Mouse (Mus musculus) adrenal gland, adult 2 months (tissue): ENCODE results near the gene Farp1. TPM values are rescaled to one million over a fixed set of nuclear protein-coding genes. Genes with fewer than 3 reads are reported as not detected.

Source experiments
- DNase-seq: peaks from one replicate; pipeline ENCODE4 v3.0.0; 2021
- polyA plus RNA-seq: library from polyadenylated mRNA; depleted of rRNA; stranded (reverse); fragments of >200 nt; gene quantifications from 2 replicates; pipeline ENCODE4 v1.2.3, GENCODE M21; 2012
- total RNA-seq, 2 experiments: library from RNA; stranded (reverse); gene quantifications; 2 replicates each; pipeline ENCODE4 v1.2.3; 2021

Gene Farp1
- total and polyA plus RNA-seq, 3 experiments = 10.9 to 24.0 (median 18.0) TPM

DNA sequence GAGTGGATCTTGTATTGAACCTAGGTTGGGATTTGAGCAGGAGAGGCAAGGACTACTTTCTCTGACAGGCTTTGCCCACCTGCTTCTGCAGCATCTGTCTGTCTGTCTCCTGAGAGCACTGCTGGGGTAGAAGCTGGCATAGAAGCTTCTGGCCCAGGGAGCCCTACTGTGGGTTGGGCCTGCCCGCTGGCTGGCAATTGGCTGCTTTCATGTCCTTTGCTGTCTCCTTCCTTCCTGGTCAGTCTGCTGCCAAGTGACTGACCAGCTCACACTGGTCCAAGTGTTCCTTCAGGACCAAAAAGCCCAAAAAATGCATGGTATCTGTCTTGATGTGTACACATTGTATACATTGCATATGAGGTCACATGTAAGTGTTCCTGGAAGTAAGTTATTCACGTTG, 228.9 kb downstream of the Farp1 start:
- no peak for DNase-seq

DNA sequence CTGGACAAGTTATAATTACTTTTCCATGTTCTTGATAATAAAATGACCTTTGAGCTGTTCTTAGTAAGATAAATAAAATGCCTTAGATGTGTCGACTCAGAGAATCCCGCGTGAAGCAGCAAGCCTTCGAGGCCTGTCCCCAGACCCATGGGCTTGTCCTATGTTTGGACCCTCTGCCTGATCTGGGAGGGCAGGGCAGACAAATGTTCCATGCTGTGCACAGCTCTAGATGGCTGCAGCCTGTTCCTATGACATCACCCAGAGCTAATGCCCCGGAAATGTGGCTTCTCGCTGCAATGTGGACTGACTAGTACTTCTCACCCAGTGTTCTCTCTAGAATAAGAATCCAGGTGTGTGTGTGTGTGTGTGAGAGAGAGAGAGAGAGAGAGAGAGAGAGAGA, 229.5 kb downstream of the Farp1 start:
- no peak for DNase-seq

DNA sequence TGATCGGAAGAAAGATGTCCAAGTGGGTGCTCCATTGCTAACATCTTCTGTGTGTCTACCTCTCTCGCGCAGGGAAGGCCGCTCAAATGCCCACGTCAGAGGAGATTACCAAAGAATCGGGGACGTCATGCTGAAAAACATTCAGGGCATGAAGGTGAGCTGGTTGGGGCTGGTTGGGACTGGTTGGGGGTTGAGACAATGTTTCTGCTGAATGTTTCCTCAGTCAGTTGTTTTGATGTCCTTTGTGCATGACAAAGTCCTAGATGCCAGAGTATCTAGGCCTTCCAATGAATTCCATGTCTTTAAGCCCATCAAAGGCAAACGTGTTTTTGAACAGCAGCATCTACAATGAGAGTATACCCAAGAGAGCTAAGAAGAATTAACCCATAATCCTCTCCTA, 232.8 kb downstream of the Farp1 start:
- DNase-seq = no peak

DNA sequence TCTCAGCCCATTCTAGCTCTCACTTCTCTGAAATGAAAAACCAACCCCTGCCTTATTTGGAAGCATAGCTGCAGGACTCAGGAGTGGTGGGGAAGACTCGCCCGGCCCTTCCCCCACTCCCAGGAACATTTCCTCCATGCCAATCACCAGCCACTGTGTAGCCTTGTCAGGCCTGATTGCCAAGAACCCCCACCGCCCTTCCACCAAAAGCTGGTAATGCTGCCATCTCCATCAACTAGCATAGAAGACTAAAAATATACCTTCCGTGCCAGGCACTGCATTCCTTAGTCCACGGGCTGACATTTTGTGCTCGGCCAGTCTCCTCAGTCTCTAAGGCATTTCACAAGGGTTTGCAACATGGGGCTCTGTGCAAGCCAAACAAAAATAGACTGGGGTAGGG, 235.5 kb downstream of the Farp1 start:
- DNase-seq = no peak

DNA sequence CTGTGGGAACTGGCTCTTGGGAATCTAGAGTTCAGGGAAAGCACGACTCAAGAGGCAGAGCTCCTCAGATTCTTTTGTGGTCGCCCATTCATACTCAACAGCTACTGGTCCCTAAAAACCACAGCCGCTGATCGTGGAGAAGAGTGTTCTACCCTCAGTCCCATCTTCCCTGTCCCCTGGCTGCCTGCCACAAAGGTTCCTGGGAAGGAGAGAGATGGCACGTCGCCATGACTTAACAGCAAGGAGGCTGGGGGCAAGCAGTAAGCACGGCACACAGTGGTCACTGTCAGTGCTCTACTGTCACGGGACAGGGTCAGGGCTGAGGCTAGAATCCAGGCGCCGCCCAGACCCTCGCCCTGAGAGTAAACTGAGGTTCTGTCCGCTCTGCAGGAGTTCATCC, 240.0 kb downstream of the Farp1 start:
- DNase-seq = no peak

DNA sequence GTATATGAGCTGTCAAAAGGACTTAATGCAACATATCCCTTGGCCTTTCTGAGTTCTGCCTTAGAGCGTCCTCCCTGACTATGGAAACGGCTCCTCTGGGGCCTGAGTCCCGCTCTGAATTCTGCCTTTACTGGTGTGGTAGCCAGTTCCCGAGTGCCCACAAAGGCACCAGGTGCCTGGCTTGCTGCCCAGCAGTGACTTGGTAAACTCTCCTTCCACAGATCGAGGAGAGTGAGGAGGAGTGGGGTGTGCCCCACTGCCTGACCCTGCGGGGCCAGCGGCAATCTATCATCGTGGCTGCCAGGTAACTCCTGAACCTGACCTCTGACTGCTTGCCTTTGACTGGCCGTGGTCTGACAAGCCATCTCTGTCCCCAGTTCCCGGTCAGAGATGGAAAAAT, 241.0 kb downstream of the Farp1 start:
- no peak for DNase-seq

DNA sequence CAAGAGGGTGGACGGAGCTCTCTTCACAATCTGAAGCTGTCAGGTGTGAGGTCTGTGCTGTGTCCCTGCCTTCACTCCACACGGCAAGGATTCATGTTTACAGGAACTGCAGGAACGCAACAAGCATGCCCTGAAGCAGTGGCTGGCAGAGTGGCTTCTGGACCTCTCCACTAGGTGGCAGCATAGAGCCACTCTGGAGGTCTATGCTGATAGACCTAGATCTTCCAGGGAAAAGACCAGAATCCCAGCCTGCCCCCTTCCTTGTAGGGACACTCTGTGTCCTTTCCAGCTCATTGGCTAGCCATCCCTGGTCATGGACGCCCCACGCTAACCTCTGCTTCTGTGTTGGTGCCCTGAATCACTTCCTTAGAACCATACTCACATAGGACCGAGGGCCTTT, 244.1 kb downstream of the Farp1 start:
- DNase-seq = peak; percentile 86

DNA sequence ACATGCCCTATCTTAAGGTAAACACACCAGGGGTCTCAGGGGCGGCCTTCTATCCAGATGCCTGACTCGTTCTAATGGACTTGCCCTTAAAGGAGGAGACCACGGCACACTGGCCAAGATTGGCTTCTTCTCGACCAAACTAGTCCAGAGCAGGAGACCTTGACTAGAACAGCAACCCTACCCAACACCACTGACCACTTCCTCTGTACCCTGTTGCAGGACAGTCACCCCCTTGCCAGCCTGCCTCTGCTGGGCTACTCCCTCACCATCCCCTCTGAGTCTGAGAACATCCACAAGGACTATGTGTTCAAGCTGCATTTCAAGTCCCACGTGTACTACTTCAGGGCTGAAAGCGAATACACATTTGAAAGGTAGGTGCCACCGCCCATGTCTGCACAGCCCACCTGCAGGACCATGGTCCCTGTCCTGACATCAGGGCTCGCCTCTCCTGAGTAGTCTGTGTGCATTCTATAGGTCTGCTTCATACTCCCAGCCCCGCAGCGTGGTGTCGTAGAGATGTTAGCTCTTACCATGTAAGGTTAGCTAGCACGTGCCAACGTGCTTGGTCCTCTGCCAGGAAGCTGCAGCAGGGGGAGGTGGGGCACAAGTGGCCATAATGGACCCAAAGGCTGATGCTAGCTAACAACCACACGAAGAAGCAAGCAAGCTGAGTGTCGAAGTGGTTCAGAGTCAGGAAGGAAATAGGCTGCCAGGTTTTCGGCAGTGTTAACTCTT, 245.8 kb downstream of the Farp1 start:
- peak; percentile 57 for DNase-seq

DNA sequence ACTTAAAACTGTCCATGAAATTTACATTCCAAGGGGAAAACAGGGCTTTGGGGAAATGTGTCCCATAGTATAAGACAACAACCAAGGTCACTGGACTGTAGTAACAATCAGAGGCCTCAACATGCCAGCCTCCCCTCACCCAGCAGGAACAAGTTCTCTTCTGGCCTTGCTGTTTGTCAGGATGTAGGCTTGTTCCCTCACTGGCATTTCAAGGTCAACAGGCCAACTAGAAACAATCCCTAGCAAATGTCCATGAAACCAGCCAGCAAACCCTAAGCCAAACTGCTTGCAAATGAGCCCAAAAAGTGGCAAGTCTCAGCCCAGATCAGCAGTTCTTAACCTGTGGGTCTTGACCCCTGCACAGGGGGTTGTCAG, 246.3 kb downstream of the Farp1 start:
- DNase-seq = peak; percentile 57

DNA sequence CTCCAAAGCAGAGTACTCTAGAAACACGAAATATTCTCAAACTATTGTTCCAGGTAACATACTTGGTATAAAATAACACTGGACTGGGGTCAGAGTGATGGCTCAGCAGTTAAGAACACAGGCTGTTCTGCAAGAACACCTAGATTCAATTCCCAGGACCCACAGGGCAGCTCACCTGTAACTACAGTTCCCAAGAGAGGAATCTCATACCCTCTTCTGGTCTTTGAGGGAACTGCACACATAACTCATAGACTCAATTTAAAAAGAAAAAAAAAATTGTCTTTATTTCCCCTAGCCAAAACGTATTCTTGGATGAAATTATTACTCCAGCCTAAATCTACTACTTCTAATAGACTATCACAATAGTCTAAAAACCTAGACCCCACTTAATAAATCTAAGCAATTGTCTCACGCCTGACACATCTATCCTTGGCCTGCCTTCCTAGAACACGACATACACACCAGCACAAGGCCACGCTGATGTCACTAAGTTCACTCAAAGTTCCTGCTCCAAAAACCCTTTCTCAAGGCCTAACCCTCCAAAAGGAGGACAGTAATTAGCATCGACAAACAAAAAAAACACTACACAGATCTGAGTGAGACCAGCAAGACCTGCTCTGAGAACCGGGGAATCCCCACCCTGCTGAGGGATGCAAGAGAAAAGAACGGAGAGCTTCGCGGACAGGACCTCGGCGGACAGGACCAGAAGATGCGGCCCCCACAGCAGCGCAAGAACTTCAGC, 250.6 kb downstream of the Farp1 start:
- DNase-seq = peak; percentile 71

DNA sequence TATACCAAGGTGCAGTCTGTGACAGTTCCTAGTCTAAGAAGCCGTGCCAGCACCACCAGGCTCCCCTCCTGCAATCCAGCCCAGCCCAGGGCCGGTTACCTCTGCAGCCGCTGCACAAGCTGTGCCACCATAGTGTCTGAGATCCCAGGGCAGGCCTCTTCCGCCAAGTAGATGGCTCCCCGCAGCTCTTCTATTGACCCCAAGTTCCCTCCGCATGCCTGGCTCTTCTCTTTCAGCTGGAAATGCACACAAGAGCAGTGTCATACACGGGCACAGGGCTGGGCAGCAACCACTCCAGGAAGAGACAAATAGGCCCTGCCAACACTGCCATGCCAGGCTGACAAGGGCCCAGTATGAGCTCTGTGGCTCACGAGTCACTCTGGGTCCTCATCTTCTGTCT, 256.9 kb downstream of the Farp1 start:
- no peak for DNase-seq

DNA sequence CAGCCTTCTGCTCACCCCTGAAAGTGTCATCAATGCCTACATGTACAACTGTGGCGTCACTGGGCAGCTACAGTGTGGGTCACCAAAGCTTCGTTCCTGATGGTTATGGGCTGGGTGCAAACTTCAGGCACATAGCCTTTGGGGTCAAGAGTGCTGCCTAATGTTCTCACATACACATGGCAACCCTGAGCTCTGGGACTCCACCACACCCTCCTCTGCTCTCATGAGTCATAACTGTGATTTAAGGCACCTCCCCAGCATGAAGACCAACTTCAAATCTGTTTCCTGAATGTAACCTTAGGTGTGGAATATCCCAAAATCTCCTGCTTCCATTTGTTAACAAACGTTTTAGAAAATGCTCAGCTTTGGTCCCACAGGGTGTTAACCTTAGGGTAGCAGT, 257.4 kb downstream of the Farp1 start:
- DNase-seq = no peak

DNA sequence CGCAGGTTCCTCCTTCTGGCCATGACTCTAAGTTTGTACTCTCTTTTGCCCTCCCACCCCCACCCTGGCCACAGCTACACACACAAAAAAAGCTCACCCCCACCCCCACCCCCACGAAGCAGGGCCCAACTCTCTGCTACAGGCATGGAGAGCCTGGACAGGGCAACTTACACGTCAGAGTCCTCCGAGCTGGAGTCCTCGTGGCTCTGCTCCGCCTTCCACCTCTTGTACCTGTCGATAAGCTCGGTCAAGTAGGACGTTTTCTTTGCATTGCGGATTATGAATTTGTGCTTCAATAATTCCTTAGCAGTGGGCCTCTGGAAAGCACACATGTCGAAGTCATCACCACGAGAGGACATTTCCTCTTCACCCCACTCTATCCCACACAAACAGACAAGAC, 259.5 kb downstream of the Farp1 start:
- DNase-seq = no peak

DNA sequence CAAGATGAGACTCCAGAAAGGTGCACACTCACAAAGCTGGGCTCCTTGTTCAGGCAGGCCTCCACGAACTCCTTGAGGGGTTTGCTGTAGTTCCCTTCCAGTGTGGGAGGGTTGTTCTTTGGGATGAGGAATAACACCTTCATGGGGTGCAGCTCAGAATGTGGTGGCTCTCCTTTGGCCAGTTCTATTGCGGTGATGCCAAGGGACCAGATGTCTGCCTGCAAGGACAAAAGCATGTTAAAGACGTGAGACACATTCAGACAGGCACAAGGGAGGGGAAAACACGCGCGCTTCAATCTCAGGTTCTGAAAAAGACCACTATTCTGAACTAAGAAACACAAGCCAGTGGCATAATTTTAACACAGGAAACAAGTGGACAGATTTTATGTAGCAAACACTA, 262.1 kb downstream of the Farp1 start:
- DNase-seq = no peak

DNA sequence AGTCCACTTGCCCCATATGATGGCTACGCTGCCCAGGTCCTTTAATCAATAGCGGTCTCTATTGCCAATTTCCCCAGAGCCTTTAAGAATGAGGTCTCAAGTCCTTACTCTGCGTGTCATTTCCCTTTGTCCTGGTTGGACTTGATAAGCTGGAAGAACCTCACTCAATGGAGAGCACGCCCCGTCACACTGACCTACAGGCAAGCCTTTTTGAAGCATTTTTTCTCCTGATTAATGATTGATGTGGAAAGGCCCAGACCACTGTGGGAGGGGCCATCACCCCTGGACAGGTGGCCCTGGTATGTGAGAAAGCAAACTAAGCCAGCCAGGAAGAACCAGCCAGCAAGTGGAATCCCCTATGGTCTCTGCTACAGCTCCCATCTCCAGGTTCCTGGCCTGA, 263.5 kb downstream of the Farp1 start:
- no peak for DNase-seq

DNA sequence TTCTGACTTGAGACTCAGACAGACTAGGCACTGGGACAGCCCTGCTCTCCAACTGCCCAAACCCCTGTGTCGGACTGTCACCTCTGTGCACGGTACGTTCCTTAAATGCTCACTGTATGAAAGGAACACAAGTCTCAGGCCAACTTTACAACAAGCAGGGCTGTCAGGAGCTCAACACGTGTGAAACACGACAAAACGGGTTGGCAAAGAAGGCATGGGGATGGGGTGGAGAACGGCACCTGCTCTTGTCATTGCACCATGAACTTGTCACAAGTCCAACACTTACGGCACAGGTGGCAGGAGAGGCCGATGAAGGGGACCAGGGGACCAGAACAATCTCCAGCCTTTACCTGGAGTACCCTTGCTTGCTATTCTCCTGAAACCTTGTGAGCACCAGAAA, 264.1 kb downstream of the Farp1 start:
- no peak for DNase-seq

DNA sequence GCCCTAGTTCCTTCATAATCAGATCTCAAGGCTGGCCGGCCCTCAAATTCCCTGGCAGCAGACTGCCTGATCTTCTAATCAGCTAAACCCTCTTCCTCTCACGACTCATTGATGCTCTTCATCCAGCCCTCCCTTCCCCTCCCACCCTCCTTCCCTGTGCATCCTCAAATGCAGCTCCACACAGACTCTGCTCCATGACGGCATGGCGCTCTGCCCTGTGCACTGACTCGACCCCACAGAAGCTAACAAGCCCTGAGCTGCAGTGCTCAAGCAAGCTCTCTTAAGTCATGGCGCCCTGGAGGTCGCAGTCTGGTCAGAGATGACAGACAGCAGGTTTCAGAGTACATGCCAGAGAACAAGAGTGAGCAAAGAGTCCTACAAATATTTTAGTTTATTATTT, 269.5 kb downstream of the Farp1 start:
- DNase-seq = no peak

DNA sequence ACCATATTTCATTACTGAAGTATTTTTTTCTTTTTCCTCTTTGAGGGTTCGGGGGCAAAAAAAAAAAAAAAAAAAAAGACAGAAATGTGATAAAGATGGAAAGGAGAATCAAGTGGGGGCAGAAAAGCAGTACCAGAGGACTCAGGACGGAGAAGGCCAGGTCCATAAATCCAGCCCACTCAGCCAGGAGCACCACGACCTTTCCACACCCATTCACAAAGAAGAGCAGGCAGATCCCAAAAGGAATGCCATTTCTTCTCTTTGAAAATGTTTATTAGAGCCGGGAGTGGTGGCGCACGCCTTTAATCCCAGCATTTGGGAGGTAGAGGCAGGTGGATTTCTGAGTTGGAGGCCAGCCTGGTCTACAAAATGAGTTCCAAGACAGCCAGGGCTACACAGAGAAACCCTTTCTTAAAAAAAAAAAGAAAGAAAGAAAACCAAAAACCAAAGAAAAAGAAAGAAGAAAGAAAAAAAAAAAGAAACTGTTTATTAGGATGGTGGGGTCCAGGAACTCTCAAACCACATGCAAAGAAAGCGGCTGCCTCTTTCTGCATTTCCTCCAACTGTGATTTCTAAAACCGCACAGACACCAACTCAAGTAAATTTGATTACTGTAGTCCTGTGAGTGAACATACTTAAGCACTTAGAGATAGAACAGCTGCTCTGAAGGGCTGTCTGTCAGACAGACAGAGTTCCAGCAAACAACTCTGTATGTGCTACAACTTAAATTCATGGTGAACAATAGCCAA, 270.5 kb downstream of the Farp1 start:
- DNase-seq = no peak

DNA sequence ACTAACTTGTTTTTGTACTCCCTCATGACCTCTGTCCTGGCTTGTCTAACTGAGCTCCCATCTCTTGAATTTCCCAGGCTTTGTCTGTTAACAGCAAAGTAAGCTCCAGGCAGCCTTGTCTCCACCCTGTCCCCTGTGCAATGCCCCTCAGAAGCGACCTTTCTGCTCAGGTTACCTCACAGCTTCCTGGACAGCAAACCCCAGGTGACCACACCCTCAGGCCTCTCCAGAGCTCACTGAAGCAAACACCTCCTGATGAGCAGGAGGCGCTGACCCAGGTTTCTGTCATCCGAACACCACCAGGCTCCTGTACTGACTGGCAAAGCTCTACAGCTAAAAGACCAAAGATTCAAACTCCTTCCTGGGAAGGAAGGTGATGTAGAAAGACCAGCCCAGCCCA, 274.9 kb downstream of the Farp1 start:
- DNase-seq = no peak

DNA sequence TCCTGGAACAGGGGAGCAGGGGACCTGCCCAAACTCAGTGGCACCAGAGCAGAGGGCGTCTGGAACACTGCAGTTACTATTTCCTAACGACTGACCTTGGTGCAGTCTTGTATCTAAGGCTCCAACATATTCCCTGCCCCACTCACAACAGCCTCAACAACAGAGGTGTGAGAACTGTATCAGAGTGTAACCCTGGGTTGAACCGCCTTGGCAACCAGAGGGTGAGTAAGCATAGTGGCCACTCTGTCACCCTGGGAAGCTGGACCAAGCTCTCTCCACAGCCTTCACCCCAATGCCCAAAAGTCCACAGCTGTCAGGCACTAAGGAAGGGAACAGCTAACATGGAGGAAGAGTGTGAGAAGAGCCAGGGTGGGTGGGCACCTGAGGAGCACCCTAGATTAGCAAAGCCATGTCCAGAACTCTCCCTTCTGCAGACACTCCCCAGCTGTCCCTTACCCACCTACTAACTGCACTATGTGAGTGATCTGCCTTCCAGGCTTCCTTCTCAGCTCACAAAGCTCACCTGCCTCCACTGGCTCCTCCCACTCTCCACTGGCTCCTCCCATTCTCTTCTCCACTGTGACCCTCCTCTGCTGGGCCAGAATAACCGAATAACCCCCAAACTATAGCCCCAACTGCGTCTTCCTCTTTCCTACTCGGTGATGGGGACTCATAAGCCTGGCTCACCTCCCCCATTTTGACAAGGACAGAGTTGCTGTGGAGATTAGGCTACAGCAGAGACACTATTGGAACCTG, 275.5 kb downstream of the Farp1 start:
- DNase-seq = peak; percentile 52

DNA sequence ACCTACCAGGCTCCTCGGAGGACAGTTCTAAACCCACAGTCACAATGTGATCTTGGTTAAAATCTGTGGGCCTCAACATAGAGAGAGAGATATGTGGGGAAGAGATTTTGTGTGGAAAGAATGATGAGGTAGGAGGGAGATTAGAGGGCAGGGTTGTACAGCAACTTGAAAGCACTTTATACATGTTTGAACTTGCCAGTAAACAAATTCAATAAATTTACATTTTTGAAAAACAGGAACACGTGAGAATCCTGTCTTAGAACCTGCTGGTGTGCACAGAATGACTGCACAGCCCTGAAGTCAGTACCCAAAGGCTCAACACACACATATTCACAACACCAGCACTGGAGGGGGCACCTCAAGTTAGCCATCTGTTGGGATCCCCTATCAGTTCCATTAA, 276.1 kb downstream of the Farp1 start:
- DNase-seq = no peak

DNA sequence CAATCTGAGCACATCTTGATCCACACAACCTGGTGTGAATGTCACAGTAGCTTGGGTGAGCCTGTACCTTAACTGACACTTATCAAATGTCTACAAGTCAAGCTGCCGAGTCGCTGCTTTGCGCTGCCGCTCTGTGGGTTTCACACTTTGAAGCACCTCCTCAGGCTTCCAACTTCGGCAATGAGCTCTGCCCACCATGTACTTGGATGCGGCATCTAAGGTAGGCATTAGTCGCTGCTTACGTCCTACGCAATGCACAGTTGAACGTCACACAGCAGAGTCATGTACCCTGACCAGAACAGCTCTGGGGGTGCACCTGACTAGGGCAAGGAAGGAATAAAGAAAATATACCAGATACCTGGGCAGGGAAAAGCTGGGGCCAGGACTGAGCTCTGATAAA, 278.3 kb downstream of the Farp1 start:
- no peak for DNase-seq

DNA sequence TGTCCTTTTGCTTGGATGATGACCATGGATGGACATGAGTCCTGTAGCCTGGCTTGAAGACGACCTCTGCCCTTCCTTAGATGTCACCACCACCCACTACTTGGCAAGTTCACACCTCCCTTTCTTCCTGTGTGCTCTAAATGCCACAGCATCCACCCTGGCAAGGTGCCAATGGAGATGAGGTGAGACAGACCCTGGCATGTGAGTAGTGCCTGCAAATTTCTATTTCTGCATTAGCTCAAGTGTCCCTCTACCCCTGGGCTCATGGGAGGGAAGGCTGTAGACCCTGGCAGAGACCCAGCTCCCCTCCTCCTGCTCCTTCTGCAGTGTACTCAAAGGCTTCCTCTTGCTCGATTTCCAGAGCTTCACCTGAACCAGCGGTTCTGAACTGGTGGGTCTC, 279.9 kb downstream of the Farp1 start:
- DNase-seq = no peak
